ENCODE assay signal across 8 mouse cellular contexts in the genomic region with DNA sequence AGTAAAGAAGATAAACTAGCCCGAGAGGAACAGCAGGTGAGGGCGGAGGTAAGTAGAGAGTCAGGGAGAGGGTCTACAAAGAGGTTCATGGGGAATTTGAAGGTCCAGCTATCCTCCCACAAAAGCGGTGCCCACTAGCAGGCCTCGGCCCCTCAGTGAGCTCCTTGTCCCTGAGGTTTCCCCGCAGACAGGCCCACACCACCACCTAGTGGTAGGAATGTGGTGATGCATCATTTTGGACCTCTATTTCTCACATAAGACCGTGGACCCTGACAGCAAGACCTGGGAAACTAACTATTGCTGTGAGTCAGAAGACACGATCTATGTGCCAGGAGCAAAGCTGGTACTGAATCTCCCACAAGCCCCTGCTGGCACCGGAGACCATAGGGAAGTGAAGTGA. TPM values are rescaled to one million over a fixed set of nuclear protein-coding genes. Genes with fewer than 3 reads are reported as not detected.
A peak's percentile ranks its signal among the peaks of the same experiment; 100 is the strongest.
DNase-seq lines count a peak whose midpoint lies in the region; ATAC-seq and TF ChIP-seq lines count a peak whose summit lies in the region.

No protein-coding gene starts in this region.

- in situ Hi-C loops in ES-E14 (cut with MboI; ENCODE audit: low sequenced_read_pairs in 2 of 2, unreplicated experiment in 2 of 2): no loop called here

- ATAC-seq in embryonic facial prominence, embryonic 12.5 days (ENCODE audit: insufficient number of reproducible peaks, insufficient read depth, low FRiP score, low TSS enrichment): 0 out of 2 replicates have a peak, but pooled peaks have one; percentile 35
- ATAC-seq in heart, embryonic 12.5 days (ENCODE audit: insufficient number of reproducible peaks, low FRiP score): peak; percentile 29; the same call in 1 of the 2 replicates
- ATAC-seq in lung, embryonic 16.5 days (ENCODE audit: low read depth): peak; percentile 72; the same call in 1 of the 2 replicates

- H3K27ac ChIP-seq in ES-E14 (ENCODE audit: insufficient read depth, low read depth, low read length, poor library complexity, severe bottlenecking): no peak overlapping the region
- no peak overlapping the region for H3K27ac ChIP-seq in embryonic facial prominence, embryonic 12.5 days
- no peak overlapping the region for H3K27ac ChIP-seq in heart, embryonic 12.5 days (ENCODE audit: poor library complexity, severe bottlenecking)
- no peak overlapping the region for H3K27ac ChIP-seq in lung, embryonic 16.5 days (ENCODE audit: low read length)

- H3K27me3 ChIP-seq in embryonic facial prominence, embryonic 12.5 days: no peaks in the 10 kb centered on the region
- 0 out of 2 replicates have a peak, but pooled peaks cover 5% of the 10 kb centered on the region for H3K27me3 ChIP-seq in heart, embryonic 12.5 days (replicated peaks)
- H3K27me3 ChIP-seq in lung, embryonic 16.5 days (ENCODE audit: control insufficient read depth, insufficient read depth, low read depth, low read length): no peaks in the 10 kb centered on the region

- DNase-seq in ES-E14 (ENCODE audit: low read depth, low spot score): peak; percentile 79
- peak; percentile 44 to 50 for DNase-seq in adrenal gland, postnatal 4 days (ENCODE audit: low spot score in 2 of 2)
- peak; percentile 80 for DNase-seq in layer of hippocampus, adult 11-12 months (ENCODE audit: low spot score)
- DNase-seq in right cerebral cortex, postnatal 25 days: peak; percentile 64
- DNase-seq in urinary bladder, postnatal 14 days (ENCODE audit: low spot score): peak; percentile 83

- H3K4me1 ChIP-seq in ES-E14 (ENCODE audit: control insufficient read depth in 2 of 2, insufficient read depth in 2 of 2, low read length in 2 of 2, poor library complexity in 1 of 2): no peaks in the 10 kb centered on the region
- no peaks in the 10 kb centered on the region for H3K4me1 ChIP-seq in embryonic facial prominence, embryonic 12.5 days
- peaks cover 7% of the 10 kb centered on the region; the same call in 1 of the 2 replicates for H3K4me1 ChIP-seq in heart, embryonic 12.5 days (replicated peaks)
- H3K4me1 ChIP-seq in lung, embryonic 16.5 days (replicated peaks; ENCODE audit: control insufficient read depth, insufficient read depth, low read length): peaks cover 5% of the 10 kb centered on the region

- no peak overlapping the region for H3K4me2 ChIP-seq in embryonic facial prominence, embryonic 12.5 days (replicated peaks)
- no peak overlapping the region for H3K4me2 ChIP-seq in heart, embryonic 12.5 days
- no peak overlapping the region for H3K4me2 ChIP-seq in lung, embryonic 16.5 days (ENCODE audit: low read depth, low read length)

- no peaks in the 10 kb centered on the region for H3K9me3 ChIP-seq in ES-E14 (ENCODE audit: control insufficient read depth, insufficient read depth, low read depth, low read length)
- H3K9me3 ChIP-seq in embryonic facial prominence, embryonic 12.5 days: no peaks in the 10 kb centered on the region
- H3K9me3 ChIP-seq in heart, embryonic 12.5 days (replicated peaks): no peaks in the 10 kb centered on the region
- H3K9me3 ChIP-seq in lung, embryonic 16.5 days (ENCODE audit: control insufficient read depth, low read length): no peaks in the 10 kb centered on the region

- H3K9ac ChIP-seq in ES-E14 (ENCODE audit: insufficient read depth, low read depth, low read length, poor library complexity, severe bottlenecking): no peak overlapping the region
- no peak overlapping the region for H3K9ac ChIP-seq in embryonic facial prominence, embryonic 12.5 days
- no peak overlapping the region for H3K9ac ChIP-seq in heart, embryonic 12.5 days
- H3K9ac ChIP-seq in lung, embryonic 16.5 days (ENCODE audit: low read length): no peak overlapping the region

- 12% methylated on average over 8 of the region's 8 CpGs for WGBS in embryonic facial prominence, embryonic 12.5 days
- 15% methylated on average over 8 of the region's 8 CpGs for WGBS in heart, embryonic 12.5 days
- WGBS in lung, embryonic 16.5 days: 7% methylated on average over 8 of the region's 8 CpGs

- no peaks in the 10 kb centered on the region for H3K36me3 ChIP-seq in ES-E14 (ENCODE audit: control insufficient read depth, insufficient read depth, low read length, poor library complexity, severe bottlenecking)
- no peaks in the 10 kb centered on the region for H3K36me3 ChIP-seq in embryonic facial prominence, embryonic 12.5 days
- H3K36me3 ChIP-seq in heart, embryonic 12.5 days: no peaks in the 10 kb centered on the region
- no peaks in the 10 kb centered on the region for H3K36me3 ChIP-seq in lung, embryonic 16.5 days (ENCODE audit: control insufficient read depth, insufficient read depth, low read length)

- no peak overlapping the region for H3K4me3 ChIP-seq in ES-E14 (ENCODE audit: insufficient read depth in 1 of 2, low read depth in 1 of 2, low read length in 2 of 2, poor library complexity in 1 of 2, severe bottlenecking in 1 of 2)
- no peak overlapping the region for H3K4me3 ChIP-seq in embryonic facial prominence, embryonic 12.5 days
- no peak overlapping the region for H3K4me3 ChIP-seq in heart, embryonic 12.5 days
- no peak overlapping the region for H3K4me3 ChIP-seq in lung, embryonic 16.5 days (ENCODE audit: low read length)

TF ChIP-seq in ES-E14, 5 proteins besides CTCF, POLR2A, EP300 and RAD21:
- TF ChIP-seq ZC3H11A (IDR thresholded peaks at IDR 0.05; ENCODE audit: borderline replicate concordance, low read depth, low read length) (no peak), MAFK (IDR thresholded peaks at IDR 0.05; ENCODE audit: insufficient read depth, low read depth, low read length) (0 out of 2 replicates have a peak, but pooled peaks have one; percentile 29)
TF ChIP-seq in ES-E14: peak in this region for 1.

RNA-seq across cellular contexts. Expression of gene Sectm1b, which starts 9.8 kb away (rescaled TPM):
- total RNA-seq in ES-E14 (2012; rRNA removed): not detected in 2 replicates
- total RNA-seq in adrenal gland, postnatal 4 days (2021): under 1 TPM; 0.48 TPM
- not detected in 2 replicates for polyA plus RNA-seq in embryonic facial prominence, embryonic 12.5 days (2016; fragmentation: Nextera tagmentation; extraction: Ambion mirVana)
- polyA plus RNA-seq in heart, embryonic 12.5 days (2016; fragmentation: Nextera tagmentation; extraction: Ambion mirVana): not detected in 2 replicates
- 0.15 and 0.78 TPM in 2 replicates for polyA plus RNA-seq in lung, embryonic 16.5 days (2015; fragmentation: Nextera tagmentation; extraction: Ambion mirVana)

RNA-seq across cellular contexts. Expression of gene Cd7, which starts 14.3 kb away (rescaled TPM):
- total RNA-seq in ES-E14 (2012; rRNA removed): 0.27 and 0.63 TPM in 2 replicates
- total RNA-seq in adrenal gland, postnatal 4 days (2021): under 1 TPM; 0.42 to 0.54 TPM
- 0.32 and 0.38 TPM in 2 replicates for polyA plus RNA-seq in embryonic facial prominence, embryonic 12.5 days (2016; fragmentation: Nextera tagmentation; extraction: Ambion mirVana)
- not detected in 2 replicates for polyA plus RNA-seq in heart, embryonic 12.5 days (2016; fragmentation: Nextera tagmentation; extraction: Ambion mirVana)
- 1.3 and 1.8 TPM in 2 replicates for polyA plus RNA-seq in lung, embryonic 16.5 days (2015; fragmentation: Nextera tagmentation; extraction: Ambion mirVana)

RNA-seq across cellular contexts. Expression of gene Sectm1a, which starts 27.5 kb away (rescaled TPM):
- not detected in 2 replicates for total RNA-seq in ES-E14 (2012; rRNA removed)
- total RNA-seq in adrenal gland, postnatal 4 days (2021): under 1 TPM in 1 of 2 experiments, not detected in 1; 0.22 TPM
- not detected in 2 replicates for polyA plus RNA-seq in embryonic facial prominence, embryonic 12.5 days (2016; fragmentation: Nextera tagmentation; extraction: Ambion mirVana)
- not detected in 2 replicates for polyA plus RNA-seq in heart, embryonic 12.5 days (2016; fragmentation: Nextera tagmentation; extraction: Ambion mirVana)
- 0.58 TPM in 1 of 2 replicates, not detected in the other for polyA plus RNA-seq in lung, embryonic 16.5 days (2015; fragmentation: Nextera tagmentation; extraction: Ambion mirVana)
